Mouse (Mus musculus): ENCODE data around the gene Csnk1g2.

The Csnk1g2 gene

GRCm38 (mm10) chr10:80622661-80623456 lies at the start of gene Csnk1g2:
Gene Csnk1g2, plus strand, starts transcription at chr10:80622838.
- no peak for DNase-seq (ENCODE audit: low read depth, low spot score)

GRCm38 (mm10) chr10:80573944-80574343 lies 48.7 kb upstream of the Csnk1g2 start:
- DNase-seq (ENCODE audit: low read depth, low spot score), result no peak

GRCm38 (mm10) chr10:80574896-80575295 lies 47.7 kb upstream of the Csnk1g2 start:
- DNase-seq (ENCODE audit: low read depth, low spot score), result no peak

GRCm38 (mm10) chr10:80575925-80576324 lies 46.7 kb upstream of the Csnk1g2 start:
- DNase-seq (ENCODE audit: low read depth, low spot score), result no peak

- no peak for DNase-seq (ENCODE audit: low read depth, low spot score)
Measured at GRCm38 (mm10) chr10:80576351-80577194, 46.1 kb upstream of the Csnk1g2 start.

- DNase-seq (ENCODE audit: low read depth, low spot score), result peak; percentile 81
Measured at GRCm38 (mm10) chr10:80577195-80578130, 45.2 kb upstream of the Csnk1g2 start, which contains the start of gene Klf16. Gene Klf16, minus strand, starts transcription at chr10:80577321.

- DNase-seq (ENCODE audit: low read depth, low spot score), result no peak
Measured at GRCm38 (mm10) chr10:80578131-80578750, 44.4 kb upstream of the Csnk1g2 start.

GRCm38 (mm10) chr10:80578911-80579310 lies 43.7 kb upstream of the Csnk1g2 start:
- DNase-seq (ENCODE audit: low read depth, low spot score), result peak; percentile 76

GRCm38 (mm10) chr10:80583047-80583446 lies 39.6 kb upstream of the Csnk1g2 start:
- no peak for DNase-seq (ENCODE audit: low read depth, low spot score)

GRCm38 (mm10) chr10:80584045-80584488 lies 38.6 kb upstream of the Csnk1g2 start:
- DNase-seq (ENCODE audit: low read depth, low spot score), result no peak

- DNase-seq (ENCODE audit: low read depth, low spot score), result no peak
Measured at GRCm38 (mm10) chr10:80584642-80585552, 37.7 kb upstream of the Csnk1g2 start.

- DNase-seq (ENCODE audit: low read depth, low spot score), result no peak
Measured at GRCm38 (mm10) chr10:80585581-80585980, 37.1 kb upstream of the Csnk1g2 start.

GRCm38 (mm10) chr10:80586407-80587304 lies 36.0 kb upstream of the Csnk1g2 start:
- DNase-seq (ENCODE audit: low read depth, low spot score), result no peak

- no peak for DNase-seq (ENCODE audit: low read depth, low spot score)
Measured at GRCm38 (mm10) chr10:80587305-80587657, 35.4 kb upstream of the Csnk1g2 start.

GRCm38 (mm10) chr10:80589127-80589878 lies 33.3 kb upstream of the Csnk1g2 start:
- no peak for DNase-seq (ENCODE audit: low read depth, low spot score)

- peak; percentile 98 for DNase-seq (ENCODE audit: low read depth, low spot score)
Measured at GRCm38 (mm10) chr10:80589879-80590854, 32.5 kb upstream of the Csnk1g2 start, which contains the start of gene Abhd17a. Gene Abhd17a, minus strand, starts transcription at chr10:80590341.

- no peak for DNase-seq (ENCODE audit: low read depth, low spot score)
Measured at GRCm38 (mm10) chr10:80596318-80596717, 26.3 kb upstream of the Csnk1g2 start.
